Mouse (Mus musculus) ES-Bruce4 (cell line): Measurements from ENCODE around the gene Akap5. TPM values are rescaled to one million over a fixed set of nuclear protein-coding genes. Genes with fewer than 3 reads are reported as not detected.

Source experiments
- H3K27ac ChIP-seq: 2 replicates; pipeline ENCODE4 v1.5.1; 2012; ENCODE audit warnings: low read length, inconsistent platforms; ENCODE audit not compliant: insufficient read depth
- H3K27me3 ChIP-seq: 2 replicates; pipeline ENCODE4 v1.6.1; 2012; ENCODE audit warnings: mild to moderate bottlenecking, low read length, inconsistent platforms; ENCODE audit not compliant: control insufficient read depth, poor library complexity, insufficient read depth, severe bottlenecking
- H3K36me3 ChIP-seq: 2 replicates; pipeline ENCODE4 v1.6.1; 2012; ENCODE audit warnings: inconsistent platforms, mild to moderate bottlenecking, low read length, moderate library complexity; ENCODE audit not compliant: control insufficient read depth, poor library complexity, insufficient read depth, severe bottlenecking
- H3K4me1 ChIP-seq: one replicate; pipeline ENCODE4 v1.8.1; 2011; ENCODE audit warnings: low read length; ENCODE audit not compliant: control insufficient read depth, insufficient read depth
- H3K4me3 ChIP-seq: 2 replicates; pipeline ENCODE4 v1.5.1; 2011; ENCODE audit warnings: low read depth, mild to moderate bottlenecking, low read length
- H3K9ac ChIP-seq: 2 replicates; pipeline ENCODE4 v1.6.1; 2012; ENCODE audit warnings: low read depth, mild to moderate bottlenecking, inconsistent platforms; ENCODE audit not compliant: poor library complexity, severe bottlenecking
- H3K9me3 ChIP-seq: replicated peaks from 2 replicates; pipeline ENCODE4 v1.6.1; 2012; ENCODE audit warnings: mild to moderate bottlenecking, low read length, inconsistent platforms; ENCODE audit not compliant: control insufficient read depth, poor library complexity, insufficient read depth, severe bottlenecking
- CTCF ChIP-seq: IDR thresholded peaks from one replicate; pipeline ENCODE4 v1.8.1; 2011; ENCODE audit warnings: low read depth, low read length
- EP300 ChIP-seq: IDR thresholded peaks from 2 replicates; pipeline ENCODE4 v1.6.1; 2011; ENCODE audit warnings: low read depth, low read length; ENCODE audit not compliant: insufficient read depth
- POLR2A ChIP-seq: IDR thresholded peaks from one replicate; pipeline ENCODE4 v1.8.1; 2011; ENCODE audit warnings: low read length; ENCODE audit not compliant: insufficient read depth
- polyA plus RNA-seq: library from polyadenylated mRNA; stranded (reverse); fragments of >200 nt; gene quantifications from 2 replicates; pipeline ENCODE4 v1.2.4, GENCODE M21; 2011; ENCODE audit warnings: low read depth; ENCODE audit not compliant: missing spikeins, insufficient read depth, insufficient read length

The Akap5 gene
- polyA plus RNA-seq, 1 experiment = 11.1 TPM

DNA sequence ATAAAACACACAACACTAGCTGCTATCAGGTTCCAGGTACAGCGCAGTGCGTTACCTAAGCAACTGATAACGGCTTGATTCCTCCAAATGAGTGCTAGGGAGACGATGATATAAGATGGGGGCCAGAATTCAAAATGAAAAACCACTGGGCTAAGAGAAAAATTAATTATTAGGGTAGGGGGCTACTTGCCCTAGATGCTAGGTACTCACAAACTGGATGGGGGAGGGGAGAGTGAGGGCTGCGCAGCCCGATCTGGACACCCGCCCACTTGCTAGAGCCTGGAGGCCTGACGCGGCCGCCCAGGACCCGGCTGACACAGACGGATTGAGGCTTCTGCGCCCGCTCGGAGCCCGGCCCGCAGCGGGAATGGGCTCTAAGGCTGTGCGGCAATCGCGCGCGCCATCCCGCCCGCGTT lies 44.1 kb downstream of the Akap5 start:
- no peak overlapping the region for H3K27ac ChIP-seq
- H3K4me1 ChIP-seq = no peaks in the 10 kb centered on the region
- H3K4me3 ChIP-seq = peak overlapping the region; percentile 83
- H3K27me3 ChIP-seq = no peaks in the 10 kb centered on the region
- no peak for TF ChIP-seq CTCF
- no peak for TF ChIP-seq POLR2A
- no peak for TF ChIP-seq EP300
- H3K9ac ChIP-seq = peak overlapping the region; percentile 92
- H3K9me3 ChIP-seq = no peaks in the 10 kb centered on the region
- H3K36me3 ChIP-seq = no peaks in the 10 kb centered on the region

DNA sequence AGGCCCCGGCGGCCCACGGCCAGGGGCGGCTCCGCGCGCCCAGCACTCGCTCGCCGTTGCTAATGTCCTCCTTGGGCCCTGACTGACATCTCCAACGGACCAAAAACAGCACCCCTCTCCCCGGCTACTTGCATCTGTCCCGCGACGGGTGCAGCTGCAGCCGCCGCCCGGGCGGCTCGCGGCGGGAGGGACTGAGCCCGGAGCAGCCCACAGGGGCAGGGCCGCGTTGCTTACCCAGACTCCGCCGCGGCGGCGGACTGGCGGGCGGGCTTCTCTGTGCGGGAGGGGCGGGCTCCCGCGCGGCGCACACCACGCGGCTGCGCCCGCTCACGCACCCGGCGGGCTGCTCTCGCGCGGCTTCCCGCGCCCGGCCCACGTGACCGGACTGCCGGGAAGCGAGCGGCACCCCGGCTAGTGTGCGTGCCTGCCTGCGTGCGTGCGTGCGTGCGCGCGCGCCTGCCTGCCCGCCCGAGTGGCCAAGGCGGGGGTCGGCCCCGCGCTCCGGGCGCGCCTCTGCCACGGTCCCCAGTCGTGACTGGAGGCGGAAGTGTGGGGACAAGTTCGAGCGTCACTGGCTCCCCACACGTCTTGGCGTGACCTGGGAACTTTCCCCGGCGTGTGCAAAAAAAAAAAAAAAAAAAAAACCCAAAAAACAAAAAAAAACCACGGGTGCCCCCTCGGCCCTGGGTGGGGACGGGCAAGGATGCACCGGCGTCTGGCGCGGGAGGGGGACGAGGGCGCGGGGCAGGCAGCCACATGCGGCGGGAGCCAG lies 44.7 kb downstream of the Akap5 start, which contains the start of gene Zbtb25:
Gene Zbtb25, minus strand, starts transcription at position 397 of the 772 bp plus-strand sequence.
- TF ChIP-seq CTCF (no peak), EP300 (0 out of 2 replicates have a peak, but pooled peaks have one; percentile 14), POLR2A (no peak)
- no peaks in the 10 kb centered on the region for H3K4me1 ChIP-seq
- peak within 1 kb of the TSS; percentile 83 for H3K4me3 ChIP-seq
- H3K9ac ChIP-seq = peak within 1 kb of the TSS; percentile 92
- H3K9me3 ChIP-seq = no peaks in the 10 kb centered on the region
- peak within 1 kb of the TSS; percentile 17; the same call in 1 of the 2 replicates for H3K27ac ChIP-seq
- no peaks in the 10 kb centered on the region for H3K36me3 ChIP-seq
- no peaks in the 10 kb centered on the region for H3K27me3 ChIP-seq

DNA sequence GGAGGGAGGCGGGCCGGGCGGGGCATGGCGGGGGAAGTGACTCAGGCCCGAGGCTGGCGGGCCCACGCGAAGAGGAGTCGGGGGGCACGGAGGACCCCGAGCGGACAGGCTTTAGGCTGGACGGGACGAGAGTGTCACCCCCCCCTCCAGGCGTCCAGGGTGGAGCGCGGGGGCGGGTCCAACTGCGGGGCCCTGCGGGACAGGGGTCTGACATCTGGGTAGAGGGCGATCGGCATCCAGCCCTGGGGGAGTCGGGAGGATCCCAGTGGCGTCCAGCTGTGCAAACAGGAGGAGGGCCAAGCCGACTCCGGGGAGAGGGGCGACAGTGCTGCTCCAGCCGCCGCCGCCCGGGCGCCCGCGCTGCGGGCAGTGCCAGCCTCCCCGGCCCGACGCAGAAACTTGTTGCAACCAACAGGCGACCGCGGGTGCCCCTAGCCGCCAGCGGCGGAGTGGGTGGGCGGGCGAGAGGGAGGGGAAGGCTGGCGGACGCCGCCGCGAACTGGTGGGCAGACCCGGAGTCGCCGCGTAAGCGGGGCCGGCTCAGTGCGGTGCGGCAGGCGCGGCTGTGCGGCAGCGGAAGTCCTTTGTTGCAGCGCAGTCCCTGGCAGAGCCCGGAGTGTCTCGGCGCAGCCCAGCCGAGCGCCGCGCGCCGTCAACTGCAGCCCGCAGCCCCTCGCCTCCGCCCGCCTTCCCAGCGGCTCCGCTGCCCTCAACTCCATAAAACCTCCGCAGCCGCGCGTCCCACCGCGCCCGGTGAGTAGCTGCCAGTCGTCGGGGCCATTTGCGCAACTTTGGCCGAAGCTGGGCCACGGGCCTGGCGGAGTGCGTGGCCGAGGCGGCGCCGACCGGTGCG lies 45.5 kb downstream of the Akap5 start, which contains the start of gene Zbtb1:
Gene Zbtb1, plus strand, starts transcription at position 289 of the 853 bp plus-strand sequence.
- Histone ChIP-seq H3K27ac (peak within 1 kb of the TSS; percentile 61), H3K36me3 (no peaks in the 10 kb centered on the region), H3K4me1 (no peaks in the 10 kb centered on the region), H3K9me3 (no peaks in the 10 kb centered on the region), H3K27me3 (no peaks in the 10 kb centered on the region), H3K9ac (peak within 1 kb of the TSS; percentile 92), H3K4me3 (peak within 1 kb of the TSS; percentile 83)
- no peak for TF ChIP-seq POLR2A
- no peak for TF ChIP-seq EP300
- TF ChIP-seq CTCF = no peak

DNA sequence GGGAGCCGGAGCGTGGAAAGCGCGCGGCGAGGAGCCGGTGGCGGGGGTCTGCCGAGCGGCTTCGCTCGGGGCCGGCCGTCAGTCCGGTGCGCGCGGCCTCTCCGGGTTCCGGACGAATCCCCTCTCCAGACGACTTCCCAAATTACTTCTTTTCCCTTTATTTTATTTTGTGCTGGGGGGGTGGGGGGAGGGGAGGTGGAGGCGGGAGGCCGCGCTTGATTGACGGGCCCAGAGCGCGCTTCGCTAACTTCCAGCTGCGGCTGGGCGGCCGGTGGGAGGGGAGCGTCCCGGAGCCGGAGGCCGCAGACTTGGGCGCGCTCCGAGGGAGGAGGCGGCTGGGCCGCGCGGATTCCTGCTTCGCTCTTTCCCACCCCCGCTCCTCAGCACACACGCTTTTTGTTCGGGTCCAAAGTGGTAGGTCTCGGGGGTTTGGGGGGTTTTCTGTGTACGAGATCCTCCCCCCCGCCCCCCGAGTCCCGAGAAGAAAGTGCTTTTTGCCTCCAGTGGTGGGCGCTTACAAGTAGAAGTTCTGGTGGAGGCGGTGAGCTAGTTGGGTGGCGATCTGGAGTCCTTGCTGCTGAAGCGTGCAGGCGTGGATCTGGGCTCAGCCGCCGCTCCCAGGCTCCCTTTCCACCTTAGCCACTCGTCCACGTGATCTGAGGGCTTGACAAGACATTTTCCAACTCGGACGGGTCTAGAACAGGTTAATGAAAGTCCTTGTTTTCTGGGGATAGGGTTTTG lies 46.3 kb downstream of the Akap5 start:
- H3K9ac ChIP-seq = peak overlapping the region; percentile 92
- no peak for TF ChIP-seq POLR2A
- TF ChIP-seq CTCF = no peak
- no peak for TF ChIP-seq EP300
- H3K4me1 ChIP-seq = no peaks in the 10 kb centered on the region

DNA sequence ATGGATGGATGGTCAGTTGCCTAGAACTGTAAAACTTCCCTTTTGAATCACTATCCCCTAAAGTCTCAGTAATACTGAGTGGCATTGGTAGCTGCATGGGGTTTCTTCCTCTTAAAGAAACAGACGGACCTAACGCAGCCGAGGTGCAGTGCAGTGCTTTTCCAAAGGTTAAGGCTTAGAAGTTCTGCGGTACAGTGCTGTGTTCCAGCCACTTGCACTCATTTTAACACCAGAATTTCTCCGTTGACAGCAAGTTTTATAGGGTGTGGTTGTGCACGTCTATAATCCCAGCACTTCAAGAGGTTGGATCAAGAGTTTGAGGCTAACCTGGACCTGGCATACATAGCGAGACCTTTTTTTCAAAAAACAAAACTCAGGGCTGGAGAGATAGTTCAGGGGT lies 47.4 kb downstream of the Akap5 start:
- no peaks in the 10 kb centered on the region for H3K9me3 ChIP-seq
- TF ChIP-seq EP300 (no peak), CTCF (no peak), POLR2A (no peak)
- H3K4me1 ChIP-seq = no peaks in the 10 kb centered on the region
- no peaks in the 10 kb centered on the region for H3K36me3 ChIP-seq
- H3K27ac ChIP-seq = no peak overlapping the region
- H3K9ac ChIP-seq = peak overlapping the region; percentile 92
- H3K4me3 ChIP-seq = no peak overlapping the region
- H3K27me3 ChIP-seq = no peaks in the 10 kb centered on the region

More for the DNA sequence above, 46.3 kb downstream of the Akap5 start:
- Histone ChIP-seq H3K36me3 (no peaks in the 10 kb centered on the region), H3K4me3 (peak overlapping the region; percentile 83), H3K9me3 (no peaks in the 10 kb centered on the region), H3K27ac (peak overlapping the region; percentile 61), H3K27me3 (no peaks in the 10 kb centered on the region)
